Mouse (Mus musculus): Measurements from ENCODE around the gene Hhip.

- TF ChIP-seq POLR2A (IDR thresholded peaks at IDR 0.05; ENCODE audit: control insufficient read depth in 1 of 2, insufficient read depth in 1 of 2, low read depth in 1 of 2, low read length in 2 of 2, poor library complexity in 1 of 2), result no peak
- TF ChIP-seq CHD2 (IDR thresholded peaks at IDR 0.05; ENCODE audit: low read length), result no peak
- no peak for TF ChIP-seq CTCF (IDR thresholded peaks at IDR 0.05 in 2 of 3, conservative IDR thresholded peaks at IDR 0.05 in 1 of 3; ENCODE audit: control insufficient read depth in 1 of 3, insufficient read depth in 1 of 3, low read depth in 2 of 3, low read length in 3 of 3, poor library complexity in 1 of 3, severe bottlenecking in 1 of 3)
- TF ChIP-seq ETS1 (IDR thresholded peaks at IDR 0.05; ENCODE audit: low read depth, low read length), result no peak
- no peak for TF ChIP-seq MAFK (IDR thresholded peaks at IDR 0.05; ENCODE audit: borderline replicate concordance, low read depth, low read length)
- no peak for TF ChIP-seq BHLHE40 (IDR thresholded peaks at IDR 0.05; ENCODE audit: borderline replicate concordance, low read depth, low read length)
- no peak for TF ChIP-seq TBP (IDR thresholded peaks at IDR 0.05; ENCODE audit: low read depth, low read length)
- TF ChIP-seq POLR2AphosphoS5 (IDR thresholded peaks at IDR 0.05; ENCODE audit: borderline replicate concordance, low read depth, low read length), result no peak
- TF ChIP-seq EP300 (IDR thresholded peaks at IDR 0.05; ENCODE audit: low read depth in 1 of 2, low read length in 2 of 2), result no peak
- TF ChIP-seq MYC (IDR thresholded peaks at IDR 0.05; ENCODE audit: low read depth, low read length), result no peak
- TF ChIP-seq RAD21 (IDR thresholded peaks at IDR 0.05; ENCODE audit: low read depth, low read length), result no peak
- no peak for TF ChIP-seq USF1 (IDR thresholded peaks at IDR 0.05; ENCODE audit: low read depth, low read length)
Observed at GRCm38 (mm10) chr8:79936856-79937445, 120.9 kb downstream of the Hhip start.

Measured in MEL (cell line).